Mouse (Mus musculus) heart, embryonic 11.5 days (tissue): ENCODE results near the gene Pnpla1. TPM values are rescaled to one million over a fixed set of nuclear protein-coding genes. Genes with fewer than 3 reads are reported as not detected.

Experiments used
- ATAC-seq: fragments of 200-750 bp; cut with Nextera tagmentation; replicated peaks from 2 replicates; pipeline ENCODE4 v1.8.0; 2017; ENCODE audit warnings: moderate library complexity; ENCODE audit not compliant: insufficient number of reproducible peaks, low FRiP score, low TSS enrichment
- H3K27ac ChIP-seq: fragments of 300-500 bp; sonication (generic); 2 replicates; pipeline ENCODE4 v1.5.1; 2014; ENCODE audit warnings: mild to moderate bottlenecking, low read depth, low read length
- H3K27me3 ChIP-seq: fragments of 300-500 bp; sonication (generic); 2 replicates; pipeline ENCODE4 v1.6.1; 2014; ENCODE audit warnings: mild to moderate bottlenecking, low read length, mixed read lengths; ENCODE audit not compliant: control insufficient read depth, insufficient read depth
- H3K36me3 ChIP-seq: fragments of 300-500 bp; sonication (generic); 2 replicates; pipeline ENCODE4 v1.6.1; 2014; ENCODE audit warnings: mild to moderate bottlenecking, low read length, moderate library complexity, mixed read lengths; ENCODE audit not compliant: control insufficient read depth, insufficient read depth
- H3K4me1 ChIP-seq: fragments of 300-500 bp; sonication (generic); 2 replicates; pipeline ENCODE4 v1.6.1; 2014; ENCODE audit warnings: low read length; ENCODE audit not compliant: control insufficient read depth, insufficient read depth
- H3K4me2 ChIP-seq: fragments of 300-500 bp; sonication (generic); 2 replicates; pipeline ENCODE4 v1.6.1; 2014; ENCODE audit warnings: mild to moderate bottlenecking, moderate library complexity
- H3K4me3 ChIP-seq: fragments of 300-500 bp; sonication (generic); 2 replicates; pipeline ENCODE4 v1.5.1; 2014; ENCODE audit warnings: low read depth, low read length
- H3K9ac ChIP-seq: fragments of 300-500 bp; sonication (generic); 2 replicates; pipeline ENCODE4 v1.6.1; 2014; ENCODE audit warnings: mild to moderate bottlenecking, low read depth, low read length, moderate library complexity
- H3K9me3 ChIP-seq: fragments of 300-500 bp; sonication (generic); replicated peaks from 2 replicates; pipeline ENCODE4 v1.6.1; 2016; ENCODE audit warnings: low read length; ENCODE audit not compliant: control insufficient read depth
- WGBS: fragments of 180-500 bp; shearing (Covaris S2); extraction: QIAGEN DNeasy Blood & Tissue Kit; methylation state at CpG from one replicate; pipeline ENCODE4 v1.1.7; 2014; ENCODE audit not compliant: insufficient replicate concordance; 5-methylcytosine and 5-hydroxymethylcytosine counted together
- polyA plus RNA-seq: library from polyadenylated mRNA; unstranded; fragments of >200 nt; fragmentation: Nextera tagmentation; extraction: Ambion mirVana; gene quantifications from 2 replicates; pipeline ENCODE4 v1.2.1, GENCODE M21; 2014

Pnpla1 gene
- polyA plus RNA-seq, 1 experiment from 2014 or later = 0.06 TPM

DNA sequence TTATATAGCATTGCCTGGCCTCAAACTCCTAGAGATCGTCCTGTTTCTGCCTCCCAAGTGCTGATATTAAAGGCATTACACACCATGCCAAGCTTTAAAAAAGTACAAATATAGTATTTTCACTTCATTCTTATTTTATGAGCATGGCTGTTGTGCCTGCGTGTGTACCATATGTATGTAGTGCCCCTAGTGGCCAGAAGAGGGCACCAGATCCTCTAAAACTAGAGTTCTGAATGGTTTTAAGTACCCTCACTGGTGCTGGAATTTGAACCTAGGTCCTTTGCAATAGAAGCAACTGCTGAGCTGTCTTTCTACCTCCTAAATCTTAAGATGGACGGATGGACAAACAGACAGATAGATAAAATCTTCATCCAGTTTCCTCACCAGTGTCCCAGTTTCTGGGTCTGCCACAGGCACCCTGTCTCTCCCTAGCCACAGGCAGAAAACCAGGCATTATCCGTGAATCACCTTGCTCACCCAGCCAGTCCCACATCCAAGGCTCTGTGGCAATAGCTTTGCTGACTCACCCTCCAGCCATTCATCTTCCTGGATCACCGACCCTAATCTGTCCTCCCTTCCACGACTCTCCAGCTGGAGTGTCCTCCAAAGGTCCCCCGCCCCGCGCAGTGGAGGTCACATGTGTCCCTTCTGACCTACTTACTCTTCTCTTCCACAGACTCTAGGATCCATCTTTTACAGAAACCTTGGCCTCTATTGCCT lies 2.9 kb upstream of the Pnpla1 start:
- H3K4me2 ChIP-seq = no peak overlapping the region
- H3K4me1 ChIP-seq = no peaks in the 10 kb centered on the region
- peaks cover 6% of the 10 kb centered on the region for H3K9me3 ChIP-seq
- H3K9ac ChIP-seq = no peak overlapping the region
- H3K4me3 ChIP-seq = no peak overlapping the region
- no peaks in the 10 kb centered on the region for H3K36me3 ChIP-seq
- ATAC-seq = no peak
- 64% methylated on average over 9 of the region's 9 CpGs for WGBS
- 0 out of 2 replicates have a peak, but pooled peaks cover 2% of the 10 kb centered on the region for H3K27me3 ChIP-seq
- H3K27ac ChIP-seq = no peak overlapping the region

GRCm38 (mm10) chr17:28856030-28856429 lies 2.2 kb upstream of the Pnpla1 start:
- H3K4me2 ChIP-seq = no peak overlapping the region
- H3K9ac ChIP-seq = no peak overlapping the region
- no peak for ATAC-seq
- peaks cover 6% of the 10 kb centered on the region for H3K9me3 ChIP-seq
- no peak overlapping the region for H3K27ac ChIP-seq
- H3K36me3 ChIP-seq = no peaks in the 10 kb centered on the region
- 0 out of 2 replicates have a peak, but pooled peaks cover 2% of the 10 kb centered on the region for H3K27me3 ChIP-seq
- H3K4me1 ChIP-seq = no peaks in the 10 kb centered on the region
- no peak overlapping the region for H3K4me3 ChIP-seq
- 67% methylated on average over 3 of the region's 3 CpGs for WGBS

- no peaks in the 10 kb centered on the region for H3K36me3 ChIP-seq
- H3K9me3 ChIP-seq = no peaks in the 10 kb centered on the region
- H3K4me1 ChIP-seq = no peaks in the 10 kb centered on the region
- no peak overlapping the region for H3K9ac ChIP-seq
- no peak overlapping the region for H3K4me3 ChIP-seq
- no peak overlapping the region for H3K27ac ChIP-seq
- 56% methylated on average over 7 of the region's 7 CpGs for WGBS
- H3K4me2 ChIP-seq = no peak overlapping the region
- ATAC-seq = no peak
- H3K27me3 ChIP-seq = no peaks in the 10 kb centered on the region
These were observed 5.7 kb downstream of the Pnpla1 start for GRCm38 (mm10) chr17:28863926-28864325.

DNA sequence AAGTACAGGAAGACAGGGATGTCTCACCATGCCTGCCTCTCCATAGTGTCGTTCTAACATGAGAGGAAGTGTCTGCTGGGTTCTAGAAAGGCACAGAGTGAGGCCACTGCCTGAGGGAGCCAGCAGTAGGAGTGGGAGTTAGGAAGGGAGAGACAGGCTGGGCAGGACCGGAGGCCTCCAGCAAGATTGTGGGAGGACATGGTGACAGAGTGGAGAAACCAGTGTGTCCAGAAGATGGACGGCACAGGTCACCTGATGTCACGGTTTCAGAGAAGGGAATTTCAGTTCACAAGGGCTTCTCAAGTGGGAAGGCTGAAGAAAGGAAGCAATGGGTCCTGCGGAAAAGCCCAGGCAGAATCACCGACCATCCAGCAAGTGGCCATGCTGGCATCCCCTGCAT lies 6.3 kb downstream of the Pnpla1 start:
- 67% methylated on average over 6 of the region's 6 CpGs for WGBS
- Histone ChIP-seq H3K4me3 (no peak overlapping the region), H3K27me3 (no peaks in the 10 kb centered on the region), H3K27ac (no peak overlapping the region), H3K9ac (no peak overlapping the region), H3K36me3 (no peaks in the 10 kb centered on the region), H3K9me3 (no peaks in the 10 kb centered on the region), H3K4me2 (no peak overlapping the region), H3K4me1 (no peaks in the 10 kb centered on the region)
- no peak for ATAC-seq

DNA sequence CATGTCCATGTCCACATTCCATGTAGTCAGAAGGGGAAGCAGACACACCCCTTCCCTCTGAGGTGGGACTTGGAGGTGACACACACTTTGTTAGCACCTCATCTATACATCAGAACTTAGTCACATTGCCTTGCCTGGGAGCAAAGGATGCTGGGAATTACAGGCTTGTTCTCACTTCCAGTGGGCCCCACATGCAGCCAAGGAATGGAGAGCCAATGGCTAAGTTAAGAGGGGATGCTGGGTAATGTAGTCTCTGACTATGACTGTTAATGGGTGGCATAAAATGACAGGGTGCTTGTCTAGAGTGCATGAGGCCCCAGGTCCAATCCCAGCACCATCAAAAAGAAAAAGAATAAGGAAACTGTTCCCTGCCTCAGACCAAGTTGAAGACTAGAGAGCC lies 8.7 kb downstream of the Pnpla1 start:
- no peaks in the 10 kb centered on the region for H3K36me3 ChIP-seq
- no peak overlapping the region for H3K9ac ChIP-seq
- no peaks in the 10 kb centered on the region for H3K27me3 ChIP-seq
- no peak overlapping the region for H3K4me2 ChIP-seq
- no peak overlapping the region for H3K27ac ChIP-seq
- H3K4me1 ChIP-seq = no peaks in the 10 kb centered on the region
- no peak for ATAC-seq
- no peak overlapping the region for H3K4me3 ChIP-seq
- no peaks in the 10 kb centered on the region for H3K9me3 ChIP-seq

DNA sequence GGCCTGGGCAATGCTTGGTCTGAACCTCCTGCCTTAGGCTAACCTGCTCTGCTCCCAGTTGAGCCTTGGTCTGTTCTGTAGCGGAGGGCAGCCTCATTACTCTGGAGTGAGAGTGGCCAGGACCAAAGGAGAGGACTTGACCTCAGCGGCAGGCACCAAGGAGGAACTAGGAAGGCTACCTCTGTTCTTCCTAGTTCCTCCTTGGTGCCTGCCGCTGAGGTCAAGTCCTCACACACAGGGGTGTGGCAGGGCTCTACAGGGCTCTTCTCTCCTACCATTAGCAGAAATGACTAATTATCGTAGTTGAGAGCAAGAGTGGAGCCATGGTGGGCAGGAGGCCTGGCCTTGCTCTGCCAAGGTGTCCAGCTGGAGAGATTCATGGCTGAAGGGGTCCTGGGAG lies 9.2 kb downstream of the Pnpla1 start:
- Histone ChIP-seq H3K36me3 (no peaks in the 10 kb centered on the region), H3K27me3 (no peaks in the 10 kb centered on the region), H3K4me1 (no peaks in the 10 kb centered on the region), H3K9ac (no peak overlapping the region), H3K4me2 (no peak overlapping the region), H3K4me3 (no peak overlapping the region), H3K9me3 (no peaks in the 10 kb centered on the region), H3K27ac (no peak overlapping the region)
- no peak for ATAC-seq
- WGBS = 82% methylated on average over 4 of the region's 4 CpGs

DNA sequence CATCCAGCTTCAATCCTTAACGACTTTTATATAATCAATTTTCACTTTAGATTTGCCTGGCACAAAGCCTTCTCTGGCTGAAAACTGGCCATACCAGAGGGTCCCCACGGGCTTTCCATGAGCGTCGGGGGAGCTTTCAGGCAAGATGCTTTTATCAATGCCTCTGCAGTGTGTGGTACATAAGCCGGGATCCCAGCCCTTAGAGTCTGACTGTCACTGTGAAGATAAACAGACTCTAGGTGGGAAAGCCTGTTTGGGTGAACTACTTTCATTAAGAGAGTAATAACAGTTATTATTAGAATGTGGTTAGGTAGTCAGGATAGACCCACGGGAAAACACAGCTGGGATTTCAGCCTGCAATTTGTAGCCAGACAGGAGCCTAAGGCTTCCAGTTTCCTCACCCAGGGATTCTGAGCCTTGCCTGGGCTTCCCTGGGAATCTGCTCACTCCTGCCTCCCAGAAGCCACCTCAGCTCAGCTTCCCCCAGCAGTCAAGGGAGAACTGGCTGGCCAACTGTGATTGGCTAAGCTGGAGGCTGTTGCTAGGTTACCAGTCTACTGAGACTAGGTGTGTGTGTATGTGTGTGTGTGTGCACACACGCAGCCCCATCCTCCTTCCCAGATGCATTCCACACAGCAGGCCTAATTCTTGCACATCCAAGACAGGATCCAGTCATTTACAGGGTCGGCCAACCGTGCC lies 11.3 kb downstream of the Pnpla1 start:
- ATAC-seq = no peak
- 51% methylated on average over 9 of the region's 9 CpGs for WGBS
- Histone ChIP-seq H3K4me1 (no peaks in the 10 kb centered on the region), H3K4me3 (no peak overlapping the region), H3K9ac (no peak overlapping the region), H3K36me3 (no peaks in the 10 kb centered on the region), H3K27ac (no peak overlapping the region), H3K4me2 (no peak overlapping the region), H3K9me3 (0 out of 2 replicates have a peak, but pooled peaks cover 2% of the 10 kb centered on the region), H3K27me3 (no peaks in the 10 kb centered on the region)

DNA sequence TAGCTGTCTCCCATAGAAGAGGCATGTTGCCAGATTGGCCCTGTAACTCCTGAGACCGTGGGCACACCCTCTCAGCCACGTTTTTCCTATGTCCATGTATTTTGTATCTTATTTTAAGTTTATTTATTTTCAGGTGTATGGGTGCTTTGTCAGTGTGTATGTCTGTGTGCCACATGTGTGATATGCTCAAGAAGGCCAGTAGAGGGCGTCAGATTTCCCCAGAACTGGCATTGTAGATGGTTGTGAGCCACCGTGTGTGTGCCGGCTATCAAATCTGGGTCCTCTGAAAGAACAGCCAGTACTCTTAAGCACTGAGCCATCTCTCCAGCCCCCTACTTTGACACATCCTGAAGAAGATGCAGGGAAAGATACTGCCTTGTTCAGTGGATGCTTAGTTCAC lies 12.2 kb downstream of the Pnpla1 start:
- 0 out of 2 replicates have a peak, but pooled peaks cover 2% of the 10 kb centered on the region for H3K9me3 ChIP-seq
- no peak overlapping the region for H3K27ac ChIP-seq
- H3K36me3 ChIP-seq = no peaks in the 10 kb centered on the region
- ATAC-seq = no peak
- no peaks in the 10 kb centered on the region for H3K27me3 ChIP-seq
- no peak overlapping the region for H3K4me3 ChIP-seq
- 67% methylated on average over 5 of the region's 5 CpGs for WGBS
- H3K4me1 ChIP-seq = peaks cover 7% of the 10 kb centered on the region; the same call in 1 of the 2 replicates
- H3K4me2 ChIP-seq = no peak overlapping the region
- no peak overlapping the region for H3K9ac ChIP-seq
